Mouse (Mus musculus): ENCODE data around the gene Gpr180.
A peak's percentile ranks its signal among the peaks of the same experiment; 100 is the strongest.

Gpr180 gene

DNA sequence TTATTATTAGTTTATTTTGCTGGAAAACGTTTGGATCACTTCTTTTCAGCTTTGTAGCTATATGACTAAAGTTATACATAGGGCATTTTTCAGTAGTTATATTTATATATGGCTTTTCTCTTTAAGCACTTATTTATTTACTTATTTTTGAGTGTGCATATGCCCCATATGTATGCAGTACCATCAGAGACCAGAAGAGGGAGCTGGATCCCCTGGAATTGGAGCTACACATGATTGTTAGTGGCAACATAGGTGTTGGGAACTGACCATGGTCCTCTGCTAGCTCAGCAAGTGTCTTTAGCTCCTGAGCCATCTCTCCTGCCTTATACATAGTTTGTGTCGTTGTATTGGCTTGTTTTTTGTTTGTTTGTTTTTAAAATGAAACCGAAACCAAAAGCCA lies 70.4 kb downstream of the Gpr180 start:
- peak; percentile 83 for DNase-seq (ENCODE audit: low read depth, low spot score)

DNA sequence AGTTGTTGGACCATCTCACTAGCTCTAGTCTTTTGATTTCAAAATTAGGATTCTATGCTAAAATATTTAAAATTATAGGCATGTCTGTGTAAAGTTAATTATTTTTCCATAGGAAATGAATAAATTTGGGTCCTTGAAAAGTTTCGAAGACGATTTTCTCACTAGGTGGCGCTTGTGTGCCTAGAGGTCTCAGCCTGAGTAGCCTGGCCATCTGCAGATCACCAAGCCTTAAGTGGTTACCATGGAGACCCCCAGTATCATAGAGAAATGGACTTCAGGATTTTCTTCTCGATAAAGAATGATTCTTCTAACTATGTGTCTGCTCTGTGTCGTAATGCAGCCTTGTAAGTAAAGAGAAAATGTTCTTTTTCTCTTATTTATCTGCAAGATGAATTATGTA lies 72.7 kb downstream of the Gpr180 start:
- DNase-seq (ENCODE audit: low read depth, low spot score): no peak

DNA sequence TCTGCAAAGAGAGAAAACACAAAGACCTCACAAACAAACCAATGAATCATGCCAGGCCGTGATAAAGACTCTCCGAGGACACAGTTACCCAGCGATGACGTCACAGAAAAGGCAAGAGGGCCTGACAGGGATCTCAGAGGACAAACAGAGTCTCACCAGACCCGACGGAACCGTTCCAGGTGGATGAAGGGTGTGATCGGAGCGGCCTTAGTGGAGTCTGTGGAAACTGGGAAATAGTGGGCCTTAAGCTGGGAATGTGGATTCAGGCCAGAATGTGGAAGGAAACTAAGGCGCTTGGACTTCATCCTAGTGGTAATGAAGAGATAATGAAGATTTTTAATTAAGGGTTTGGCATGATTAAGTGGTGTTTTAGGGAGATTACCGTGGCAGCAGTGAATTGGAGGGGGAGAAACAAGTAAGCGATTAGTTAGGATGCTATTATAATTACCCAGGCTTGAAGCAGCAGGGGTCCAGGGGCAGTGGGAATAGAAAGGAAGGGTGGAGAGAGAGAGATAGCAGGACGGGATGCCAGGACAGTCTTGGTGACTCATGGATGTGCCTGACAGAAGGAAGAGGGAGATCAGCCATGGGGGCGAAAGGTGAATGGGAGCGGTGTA lies 75.3 kb downstream of the Gpr180 start:
- no peak for DNase-seq (ENCODE audit: low read depth, low spot score)

All from R1 (cell line).